Mouse (Mus musculus): ENCODE data around the gene Lrit3. TPM values are rescaled to one million over a fixed set of nuclear protein-coding genes. Genes with fewer than 3 reads are reported as not detected.
"Not testable (repeated sequence)": the region's sequence is repeated elsewhere in the genome, so short reads cannot be mapped to it uniquely, and the experiment has no call there.

The Lrit3 gene
- polyA plus RNA-seq, 1 experiment from 2014 or later: not detected

- Histone ChIP-seq H3K9ac (ENCODE audit: low read depth, low read length) (no peak overlapping the region), H3K4me2 (ENCODE audit: low read depth, low read length) (no peak overlapping the region), H3K4me3 (ENCODE audit: low read depth, low read length) (no peak overlapping the region), H3K36me3 (ENCODE audit: control insufficient read depth, insufficient read depth) (no peaks in the 10 kb centered on the region), H3K27me3 (ENCODE audit: control insufficient read depth, insufficient read depth, low read depth, low read length) (no peaks in the 10 kb centered on the region), H3K4me1 (ENCODE audit: control insufficient read depth, low read depth, low read length) (no peaks in the 10 kb centered on the region), H3K27ac (ENCODE audit: low read length) (no peak overlapping the region), H3K9me3 (replicated peaks; ENCODE audit: control insufficient read depth, low read length) (no peaks in the 10 kb centered on the region)
- WGBS (ENCODE audit: insufficient replicate concordance): 58% methylated on average over 11 of the region's 11 CpGs
- no peak for ATAC-seq (ENCODE audit: low read depth)
Measured at GRCm38 (mm10) chr3:129798551-129798950, 5.3 kb downstream of the Lrit3 start.

- H3K27ac ChIP-seq (ENCODE audit: low read length): no peak overlapping the region
- 56% methylated on average over 5 of the region's 5 CpGs for WGBS (ENCODE audit: insufficient replicate concordance)
- H3K4me1 ChIP-seq (ENCODE audit: control insufficient read depth, low read depth, low read length): no peaks in the 10 kb centered on the region
- H3K4me2 ChIP-seq (ENCODE audit: low read depth, low read length): no peak overlapping the region
- H3K27me3 ChIP-seq (ENCODE audit: control insufficient read depth, insufficient read depth, low read depth, low read length): no peaks in the 10 kb centered on the region
- no peaks in the 10 kb centered on the region for H3K36me3 ChIP-seq (ENCODE audit: control insufficient read depth, insufficient read depth)
- no peak for ATAC-seq (ENCODE audit: low read depth)
- no peak overlapping the region for H3K9ac ChIP-seq (ENCODE audit: low read depth, low read length)
- H3K9me3 ChIP-seq (replicated peaks; ENCODE audit: control insufficient read depth, low read length): no peaks in the 10 kb centered on the region
- H3K4me3 ChIP-seq (ENCODE audit: low read depth, low read length): no peak overlapping the region
Measured at GRCm38 (mm10) chr3:129797341-129797740, 6.5 kb downstream of the Lrit3 start.

GRCm38 (mm10) chr3:129793801-129794200 is 10.0 kb downstream of the Lrit3 start:
- H3K36me3 ChIP-seq (ENCODE audit: control insufficient read depth, insufficient read depth): no peaks in the 10 kb centered on the region
- no peaks in the 10 kb centered on the region for H3K9me3 ChIP-seq (replicated peaks; ENCODE audit: control insufficient read depth, low read length)
- H3K27ac ChIP-seq (ENCODE audit: low read length): no peak overlapping the region
- WGBS (ENCODE audit: insufficient replicate concordance): 73% methylated on average over 5 of the region's 5 CpGs
- H3K4me1 ChIP-seq (ENCODE audit: control insufficient read depth, low read depth, low read length): no peaks in the 10 kb centered on the region
- H3K4me3 ChIP-seq (ENCODE audit: low read depth, low read length): no peak overlapping the region
- no peak for ATAC-seq (ENCODE audit: low read depth)
- no peaks in the 10 kb centered on the region for H3K27me3 ChIP-seq (ENCODE audit: control insufficient read depth, insufficient read depth, low read depth, low read length)
- H3K4me2 ChIP-seq (ENCODE audit: low read depth, low read length): no peak overlapping the region
- no peak overlapping the region for H3K9ac ChIP-seq (ENCODE audit: low read depth, low read length)

GRCm38 (mm10) chr3:129782746-129783145 is 21.1 kb downstream of the Lrit3 start:
- ATAC-seq (ENCODE audit: low read depth): no peak
- Histone ChIP-seq H3K36me3 (ENCODE audit: control insufficient read depth, insufficient read depth) (no peaks in the 10 kb centered on the region), H3K9ac (ENCODE audit: low read depth, low read length) (no peak overlapping the region), H3K4me3 (ENCODE audit: low read depth, low read length) (no peak overlapping the region), H3K27ac (ENCODE audit: low read length) (no peak overlapping the region), H3K4me1 (ENCODE audit: control insufficient read depth, low read depth, low read length) (no peaks in the 10 kb centered on the region), H3K4me2 (ENCODE audit: low read depth, low read length) (no peak overlapping the region), H3K27me3 (ENCODE audit: control insufficient read depth, insufficient read depth, low read depth, low read length) (no peaks in the 10 kb centered on the region), H3K9me3 (replicated peaks; ENCODE audit: control insufficient read depth, low read length) (no peaks in the 10 kb centered on the region)
- WGBS (ENCODE audit: insufficient replicate concordance): 55% methylated on average over 3 of the region's 3 CpGs

GRCm38 (mm10) chr3:129781435-129781834 is 22.4 kb downstream of the Lrit3 start:
- Histone ChIP-seq H3K9me3 (replicated peaks; ENCODE audit: control insufficient read depth, low read length) (no peaks in the 10 kb centered on the region), H3K27ac (ENCODE audit: low read length) (no peak overlapping the region), H3K4me1 (ENCODE audit: control insufficient read depth, low read depth, low read length) (no peaks in the 10 kb centered on the region), H3K27me3 (ENCODE audit: control insufficient read depth, insufficient read depth, low read depth, low read length) (no peaks in the 10 kb centered on the region), H3K9ac (ENCODE audit: low read depth, low read length) (no peak overlapping the region), H3K4me2 (ENCODE audit: low read depth, low read length) (no peak overlapping the region), H3K36me3 (ENCODE audit: control insufficient read depth, insufficient read depth) (no peaks in the 10 kb centered on the region), H3K4me3 (ENCODE audit: low read depth, low read length) (no peak overlapping the region)
- no peak for ATAC-seq (ENCODE audit: low read depth)
- 61% methylated on average over 10 of the region's 10 CpGs for WGBS (ENCODE audit: insufficient replicate concordance)

GRCm38 (mm10) chr3:129771210-129771609 is 32.6 kb downstream of the Lrit3 start:
- Histone ChIP-seq H3K4me2 (ENCODE audit: low read depth, low read length) (no peak overlapping the region), H3K9me3 (replicated peaks; ENCODE audit: control insufficient read depth, low read length) (no peaks in the 10 kb centered on the region), H3K27me3 (ENCODE audit: control insufficient read depth, insufficient read depth, low read depth, low read length) (no peaks in the 10 kb centered on the region), H3K4me1 (ENCODE audit: control insufficient read depth, low read depth, low read length) (no peaks in the 10 kb centered on the region), H3K9ac (ENCODE audit: low read depth, low read length) (no peak overlapping the region), H3K4me3 (ENCODE audit: low read depth, low read length) (no peak overlapping the region), H3K36me3 (ENCODE audit: control insufficient read depth, insufficient read depth) (no peaks in the 10 kb centered on the region), H3K27ac (ENCODE audit: low read length) (no peak overlapping the region)
- 54% methylated on average over 6 of the region's 6 CpGs for WGBS (ENCODE audit: insufficient replicate concordance)
- ATAC-seq (ENCODE audit: low read depth): no peak

GRCm38 (mm10) chr3:129766971-129767794 is 36.6 kb downstream of the Lrit3 start:
- Histone ChIP-seq H3K9me3 (replicated peaks; ENCODE audit: control insufficient read depth, low read length) (no peaks in the 10 kb centered on the region), H3K4me2 (ENCODE audit: low read depth, low read length) (no peak overlapping the region), H3K36me3 (ENCODE audit: control insufficient read depth, insufficient read depth) (no peaks in the 10 kb centered on the region), H3K9ac (ENCODE audit: low read depth, low read length) (no peak overlapping the region), H3K4me3 (ENCODE audit: low read depth, low read length) (no peak overlapping the region), H3K27ac (ENCODE audit: low read length) (no peak overlapping the region), H3K4me1 (ENCODE audit: control insufficient read depth, low read depth, low read length) (no peaks in the 10 kb centered on the region), H3K27me3 (ENCODE audit: control insufficient read depth, insufficient read depth, low read depth, low read length) (no peaks in the 10 kb centered on the region)
- ATAC-seq (ENCODE audit: low read depth): no peak
- 58% methylated on average over 10 of the region's 10 CpGs for WGBS (ENCODE audit: insufficient replicate concordance)

GRCm38 (mm10) chr3:129766106-129766505 is 37.7 kb downstream of the Lrit3 start:
- ATAC-seq (ENCODE audit: low read depth): no peak
- WGBS (ENCODE audit: insufficient replicate concordance): 67% methylated on average over 4 of the region's 4 CpGs

GRCm38 (mm10) chr3:129757599-129757998 is 46.2 kb downstream of the Lrit3 start:
- not testable (repeated sequence) for H3K4me1 ChIP-seq (ENCODE audit: control insufficient read depth, low read depth, low read length); H3K4me2 ChIP-seq (ENCODE audit: low read depth, low read length); H3K27ac ChIP-seq (ENCODE audit: low read length); H3K36me3 ChIP-seq (ENCODE audit: control insufficient read depth, insufficient read depth); H3K9ac ChIP-seq (ENCODE audit: low read depth, low read length); H3K9me3 ChIP-seq (replicated peaks; ENCODE audit: control insufficient read depth, low read length); H3K27me3 ChIP-seq (ENCODE audit: control insufficient read depth, insufficient read depth, low read depth, low read length); ATAC-seq (ENCODE audit: low read depth); H3K4me3 ChIP-seq (ENCODE audit: low read depth, low read length)
- 73% methylated on average over 1 of the region's 1 CpGs for WGBS (ENCODE audit: insufficient replicate concordance)

More at GRCm38 (mm10) chr3:129766106-129766505, 37.7 kb downstream of the Lrit3 start:
- H3K9ac ChIP-seq (ENCODE audit: low read depth, low read length): no peak overlapping the region
- H3K36me3 ChIP-seq (ENCODE audit: control insufficient read depth, insufficient read depth): no peaks in the 10 kb centered on the region
- H3K4me1 ChIP-seq (ENCODE audit: control insufficient read depth, low read depth, low read length): no peaks in the 10 kb centered on the region
- H3K4me3 ChIP-seq (ENCODE audit: low read depth, low read length): no peak overlapping the region
- no peak overlapping the region for H3K27ac ChIP-seq (ENCODE audit: low read length)
- no peaks in the 10 kb centered on the region for H3K9me3 ChIP-seq (replicated peaks; ENCODE audit: control insufficient read depth, low read length)
- H3K27me3 ChIP-seq (ENCODE audit: control insufficient read depth, insufficient read depth, low read depth, low read length): no peaks in the 10 kb centered on the region
- no peak overlapping the region for H3K4me2 ChIP-seq (ENCODE audit: low read depth, low read length)
